Mouse (Mus musculus) forebrain, embryonic 11.5 days (tissue): ENCODE results near the gene Usp24. TPM values are rescaled to one million over a fixed set of nuclear protein-coding genes. Genes with fewer than 3 reads are reported as not detected.
"Not testable (repeated sequence)": the region's sequence is repeated elsewhere in the genome, so short reads cannot be mapped to it uniquely, and the experiment has no call there.

Experiments used
- ATAC-seq: fragments of 200-750 bp; cut with Nextera tagmentation; replicated peaks from 2 replicates; pipeline ENCODE4 v1.8.0; 2017; ENCODE audit warnings: moderate TSS enrichment; ENCODE audit not compliant: low FRiP score
- DNase-seq: peaks from one replicate; pipeline ENCODE4 v3.0.0-alpha.2; 2017; ENCODE audit warnings: low spot score
- H3K27ac ChIP-seq: fragments of 300-500 bp; sonication (generic); 2 replicates; pipeline ENCODE4 v1.5.1; 2014; ENCODE audit warnings: low read depth, low read length
- H3K27me3 ChIP-seq: fragments of 300-500 bp; sonication (generic); 2 replicates; pipeline ENCODE4 v1.6.1; 2014; ENCODE audit warnings: mild to moderate bottlenecking, low read length, mixed read lengths; ENCODE audit not compliant: control insufficient read depth, insufficient read depth
- H3K36me3 ChIP-seq: fragments of 300-500 bp; sonication (generic); 2 replicates; pipeline ENCODE4 v1.6.1; 2014; ENCODE audit warnings: mild to moderate bottlenecking, low read length, moderate library complexity, mixed read lengths; ENCODE audit not compliant: control insufficient read depth, insufficient read depth
- H3K4me1 ChIP-seq: fragments of 300-500 bp; sonication (generic); replicated peaks from 2 replicates; pipeline ENCODE4 v1.6.1; 2014; ENCODE audit warnings: low read length, mixed read lengths; ENCODE audit not compliant: control insufficient read depth, insufficient read depth
- H3K4me2 ChIP-seq: fragments of 300-500 bp; sonication (generic); 2 replicates; pipeline ENCODE4 v1.6.1; 2014; ENCODE audit warnings: low read depth, mild to moderate bottlenecking, low read length, moderate library complexity, mixed read lengths; ENCODE audit not compliant: severe bottlenecking
- H3K4me3 ChIP-seq: fragments of 300-500 bp; sonication (generic); 2 replicates; pipeline ENCODE4 v1.5.1; 2014; ENCODE audit warnings: low read depth, low read length
- H3K9ac ChIP-seq: fragments of 300-500 bp; sonication (generic); 2 replicates; pipeline ENCODE4 v1.6.1; 2014; ENCODE audit warnings: low read length
- H3K9me3 ChIP-seq: fragments of 300-500 bp; sonication (generic); 2 replicates; pipeline ENCODE4 v1.6.1; 2016; ENCODE audit warnings: low read length, mixed read lengths; ENCODE audit not compliant: control insufficient read depth
- WGBS: fragments of 180-500 bp; shearing (Covaris S2); extraction: QIAGEN DNeasy Blood & Tissue Kit; methylation state at CpG from one replicate; pipeline ENCODE4 v1.1.7; 2014; 5-methylcytosine and 5-hydroxymethylcytosine counted together
- polyA plus RNA-seq: library from polyadenylated mRNA; unstranded; fragments of >200 nt; fragmentation: Nextera tagmentation; extraction: Ambion mirVana; gene quantifications from 2 replicates; pipeline ENCODE4 v1.2.1, GENCODE M21; 2014

The Usp24 gene
- polyA plus RNA-seq, 1 experiment from 2014 or later = 12.8 TPM

DNA sequence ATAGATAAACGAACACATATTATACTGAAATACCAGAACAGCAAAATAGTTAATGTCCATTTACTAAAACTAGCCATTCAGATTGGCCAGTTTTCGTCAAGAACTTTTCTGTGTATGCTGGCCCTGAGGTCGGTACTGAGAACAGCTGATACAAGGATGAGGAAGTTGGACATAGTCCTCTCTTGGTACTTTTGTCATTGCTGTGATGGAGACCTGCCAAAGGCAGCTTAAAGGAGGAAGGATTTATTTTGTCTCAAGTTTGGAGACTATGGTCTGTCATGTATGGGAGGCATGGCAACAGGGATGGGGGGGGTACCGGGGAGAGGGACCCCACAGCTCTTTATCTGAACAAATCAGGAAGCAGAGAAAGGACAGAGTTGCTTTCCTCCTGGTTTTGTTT lies 12.7 kb downstream of the Usp24 start:
- H3K27ac ChIP-seq = no peak overlapping the region
- no peak overlapping the region for H3K4me3 ChIP-seq
- no peak overlapping the region for H3K9ac ChIP-seq
- no peaks in the 10 kb centered on the region for H3K9me3 ChIP-seq
- WGBS = 93% methylated on average over 4 of the region's 4 CpGs
- H3K4me1 ChIP-seq = no peaks in the 10 kb centered on the region
- DNase-seq (no peak), ATAC-seq (no peak)
- H3K27me3 ChIP-seq = no peaks in the 10 kb centered on the region
- no peaks in the 10 kb centered on the region for H3K36me3 ChIP-seq
- H3K4me2 ChIP-seq = no peak overlapping the region

DNA sequence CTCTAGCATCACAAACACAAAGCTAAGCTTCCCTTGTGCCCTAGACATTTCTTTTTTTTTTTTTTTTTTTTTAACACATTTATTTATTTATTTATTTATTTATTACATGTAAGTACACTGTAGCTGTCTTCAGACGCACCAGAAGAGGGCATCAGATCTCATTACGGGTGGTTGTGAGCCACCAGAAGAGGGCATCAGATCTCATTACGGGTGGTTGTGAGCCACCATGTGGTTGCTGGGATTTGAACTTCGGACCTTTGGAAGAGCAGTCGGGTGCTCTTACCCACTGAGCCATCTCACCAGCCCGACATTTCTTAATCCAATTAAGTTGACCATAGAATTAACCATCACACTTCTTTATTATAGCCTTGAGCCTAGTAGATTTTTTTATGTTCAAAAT lies 13.2 kb downstream of the Usp24 start:
- not testable (repeated sequence) for H3K4me2 ChIP-seq, DNase-seq, ATAC-seq, H3K27ac ChIP-seq, H3K36me3 ChIP-seq, H3K4me3 ChIP-seq, H3K27me3 ChIP-seq, H3K9ac ChIP-seq, H3K4me1 ChIP-seq, H3K9me3 ChIP-seq
- WGBS = 94% methylated on average over 6 of the region's 6 CpGs

DNA sequence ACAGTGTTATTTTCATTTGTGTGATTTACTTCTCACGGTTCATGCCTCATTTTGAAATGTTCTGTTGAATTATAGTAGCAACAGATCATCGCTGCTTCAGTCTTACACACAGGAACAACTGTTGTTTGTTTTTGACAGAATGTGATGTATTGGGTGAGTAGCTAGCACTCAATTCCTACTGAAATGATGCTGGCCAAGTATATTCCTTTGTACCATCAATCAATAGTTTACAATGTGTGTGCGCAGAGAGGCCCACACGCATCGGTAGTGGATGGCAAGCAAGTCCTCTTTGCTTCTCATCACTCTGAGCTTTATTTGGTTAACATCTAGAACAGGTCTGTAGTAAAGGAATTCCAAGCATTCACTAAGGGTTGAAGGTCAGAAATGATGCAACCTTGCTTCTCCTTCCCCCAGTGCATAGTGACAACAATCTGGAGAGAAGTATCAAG lies 14.4 kb downstream of the Usp24 start:
- H3K9me3 ChIP-seq = no peaks in the 10 kb centered on the region
- no peak overlapping the region for H3K4me2 ChIP-seq
- no peaks in the 10 kb centered on the region for H3K4me1 ChIP-seq
- no peak overlapping the region for H3K4me3 ChIP-seq
- no peaks in the 10 kb centered on the region for H3K36me3 ChIP-seq
- no peak overlapping the region for H3K9ac ChIP-seq
- DNase-seq (no peak), ATAC-seq (no peak)
- 92% methylated on average over 5 of the region's 5 CpGs for WGBS
- H3K27me3 ChIP-seq = no peaks in the 10 kb centered on the region
- no peak overlapping the region for H3K27ac ChIP-seq

DNA sequence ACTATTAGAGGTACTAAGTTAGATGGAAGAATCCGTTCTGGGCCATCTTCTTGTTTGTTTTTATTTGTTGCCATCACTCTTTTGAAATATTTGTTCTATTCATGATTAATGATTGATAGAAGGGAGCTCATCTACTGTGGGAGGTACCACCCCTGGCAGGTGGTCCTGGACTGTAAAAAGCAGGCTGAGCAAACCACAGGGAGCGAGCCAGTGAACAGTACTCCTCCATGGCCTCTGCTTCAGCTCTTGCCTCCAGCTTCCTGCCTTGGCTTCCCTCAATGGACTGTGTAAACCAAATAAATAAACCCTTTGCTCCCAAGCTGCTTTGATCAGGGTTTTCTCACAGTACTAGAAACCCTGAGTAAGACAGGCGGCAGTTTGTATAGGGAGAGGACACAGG lies 17.1 kb downstream of the Usp24 start:
- no peaks in the 10 kb centered on the region for H3K36me3 ChIP-seq
- H3K9me3 ChIP-seq = no peaks in the 10 kb centered on the region
- DNase-seq = no peak
- 84% methylated on average over 3 of the region's 3 CpGs for WGBS
- H3K4me2 ChIP-seq = no peak overlapping the region
- no peaks in the 10 kb centered on the region for H3K27me3 ChIP-seq
- H3K4me3 ChIP-seq = no peak overlapping the region
- ATAC-seq = no peak
- H3K9ac ChIP-seq = no peak overlapping the region
- H3K4me1 ChIP-seq = no peaks in the 10 kb centered on the region
- H3K27ac ChIP-seq = no peak overlapping the region

DNA sequence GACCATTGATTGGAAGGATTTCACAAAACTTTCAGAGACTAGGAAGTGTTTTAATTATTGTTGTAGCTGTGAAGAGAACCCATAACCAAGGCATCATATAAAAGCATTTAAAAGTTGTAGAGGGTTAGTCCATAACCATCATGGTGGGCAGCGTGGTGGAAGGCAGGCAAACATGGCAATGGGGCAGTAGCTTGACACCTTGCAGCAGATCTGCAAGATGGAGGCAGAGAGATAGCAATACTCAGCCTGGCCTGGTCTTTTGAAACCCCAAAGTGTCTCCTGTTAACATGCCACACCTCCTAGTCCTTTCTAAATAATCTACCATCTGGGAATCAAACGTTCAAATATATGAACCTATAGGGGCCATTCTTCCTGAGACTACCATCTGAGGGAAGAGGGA lies 17.6 kb downstream of the Usp24 start:
- no peaks in the 10 kb centered on the region for H3K27me3 ChIP-seq
- no peak overlapping the region for H3K4me3 ChIP-seq
- 90% methylated on average over 2 of the region's 2 CpGs for WGBS
- H3K4me2 ChIP-seq = no peak overlapping the region
- no peak overlapping the region for H3K9ac ChIP-seq
- H3K27ac ChIP-seq = no peak overlapping the region
- H3K36me3 ChIP-seq = no peaks in the 10 kb centered on the region
- no peak for ATAC-seq
- H3K4me1 ChIP-seq = no peaks in the 10 kb centered on the region
- H3K9me3 ChIP-seq = no peaks in the 10 kb centered on the region
- no peak for DNase-seq

DNA sequence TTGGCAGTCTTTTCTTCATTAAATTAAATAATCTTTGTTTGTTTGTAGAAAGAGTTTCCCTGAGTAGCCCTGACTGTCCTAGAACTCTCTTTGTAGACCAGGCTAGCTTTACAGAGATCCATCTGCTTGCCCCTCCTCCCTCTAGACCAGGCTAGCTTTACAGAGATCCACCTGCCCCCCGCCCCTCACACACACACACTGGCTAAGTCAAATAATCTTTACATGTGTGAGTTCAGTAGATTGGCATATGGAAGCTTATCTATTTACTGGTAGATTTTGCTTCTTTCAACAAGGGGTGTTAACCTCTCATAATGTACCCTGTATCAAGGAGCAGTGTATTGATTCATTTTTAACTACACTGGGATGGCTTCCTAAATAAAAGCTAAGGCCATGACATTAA lies 19.8 kb downstream of the Usp24 start:
- DNase-seq = no peak
- Histone ChIP-seq H3K9ac (no peak overlapping the region), H3K4me2 (no peak overlapping the region), H3K4me1 (no peaks in the 10 kb centered on the region), H3K27ac (no peak overlapping the region), H3K4me3 (no peak overlapping the region), H3K9me3 (no peaks in the 10 kb centered on the region), H3K36me3 (no peaks in the 10 kb centered on the region), H3K27me3 (no peaks in the 10 kb centered on the region)
- ATAC-seq = no peak
- WGBS = 100% methylated on average over 1 of the region's 1 CpGs

DNA sequence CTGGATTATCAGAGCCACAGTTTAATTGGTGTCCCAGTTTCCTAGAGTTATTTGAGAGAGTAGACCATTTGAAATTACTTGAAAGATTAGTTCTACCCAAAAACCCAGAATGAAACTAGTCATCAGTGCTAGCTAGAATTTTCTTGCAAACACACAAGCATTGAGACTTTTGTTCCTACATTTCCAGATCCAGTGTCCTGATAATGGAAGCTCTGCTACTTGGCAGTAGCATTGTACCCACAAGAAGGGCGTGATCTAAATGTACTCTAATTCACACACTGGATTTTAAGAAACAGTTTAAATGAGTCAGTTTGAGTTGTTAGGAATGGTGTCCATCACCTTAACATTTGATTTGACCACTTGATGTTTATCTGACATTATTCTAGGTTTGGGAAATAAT lies 31.7 kb downstream of the Usp24 start:
- Histone ChIP-seq H3K9me3 (no peaks in the 10 kb centered on the region), H3K36me3 (no peaks in the 10 kb centered on the region), H3K27me3 (no peaks in the 10 kb centered on the region), H3K4me2 (no peak overlapping the region), H3K9ac (no peak overlapping the region), H3K4me1 (no peaks in the 10 kb centered on the region), H3K4me3 (no peak overlapping the region), H3K27ac (no peak overlapping the region)
- no peak for DNase-seq
- WGBS = 90% methylated on average over 1 of the region's 1 CpGs
- ATAC-seq = no peak

DNA sequence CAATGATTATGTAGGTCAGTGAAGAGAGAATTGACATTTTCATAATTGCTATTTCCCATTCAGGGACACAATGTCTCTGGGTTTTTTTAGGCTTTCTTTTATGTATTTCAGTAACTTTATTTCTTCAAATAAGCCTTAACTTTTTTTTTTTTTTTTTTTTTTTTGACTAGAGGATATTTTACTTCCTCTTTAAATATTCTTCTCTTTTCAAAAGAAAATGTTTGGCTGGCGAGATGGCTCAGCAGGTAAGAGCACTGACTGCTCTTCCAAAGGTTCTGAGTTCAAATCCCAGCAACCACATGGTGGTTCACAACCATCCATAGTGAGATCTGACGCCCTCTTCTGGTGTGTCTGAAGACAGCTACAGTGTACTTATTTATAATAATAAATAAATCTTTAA lies 39.0 kb downstream of the Usp24 start:
- H3K4me3 ChIP-seq, H3K4me2 ChIP-seq, H3K27me3 ChIP-seq, ATAC-seq, H3K4me1 ChIP-seq, H3K36me3 ChIP-seq, H3K9me3 ChIP-seq, H3K9ac ChIP-seq, DNase-seq, H3K27ac ChIP-seq: not testable (repeated sequence)
- 85% methylated on average over 2 of the region's 2 CpGs for WGBS

DNA sequence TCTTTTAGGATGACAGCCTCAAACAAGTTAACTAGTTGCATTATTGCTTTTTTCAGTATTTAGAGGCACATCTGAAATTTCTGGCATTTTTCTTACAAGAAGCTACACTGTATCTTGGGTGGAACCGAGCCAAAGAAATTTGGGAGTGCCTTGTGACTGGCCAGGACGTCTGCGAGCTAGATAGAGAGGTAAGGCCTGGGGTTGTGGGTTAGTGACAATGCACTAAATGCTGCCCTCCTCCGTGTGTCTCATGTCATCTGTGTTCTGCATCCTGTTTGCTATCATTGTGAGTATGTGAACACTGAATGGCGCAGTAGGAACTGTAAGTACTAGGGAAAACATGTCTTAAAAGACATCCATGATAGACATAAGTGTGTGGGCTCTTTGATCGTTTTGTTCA lies 54.0 kb downstream of the Usp24 start:
- ATAC-seq = no peak
- WGBS = 92% methylated on average over 6 of the region's 6 CpGs

More for the DNA sequence above, 54.0 kb downstream of the Usp24 start:
- Histone ChIP-seq H3K9me3 (no peaks in the 10 kb centered on the region), H3K4me3 (no peak overlapping the region), H3K27ac (no peak overlapping the region), H3K27me3 (no peaks in the 10 kb centered on the region), H3K4me1 (no peaks in the 10 kb centered on the region), H3K4me2 (no peak overlapping the region), H3K36me3 (peaks cover 2% of the 10 kb centered on the region; the same call in 1 of the 2 replicates), H3K9ac (no peak overlapping the region)
- DNase-seq = no peak
